Mouse (Mus musculus) liver, postnatal 0 days (tissue): Measurements from ENCODE around the gene Acsl1. TPM values are rescaled to one million over a fixed set of nuclear protein-coding genes. Genes with fewer than 3 reads are reported as not detected.

ENCODE experiments used
- ATAC-seq: fragments of 200-750 bp; cut with Nextera tagmentation; 2 replicates; pipeline ENCODE4 v1.8.0; 2017; ENCODE audit warnings: mild to moderate bottlenecking, moderate library complexity
- DNase-seq: peaks from one replicate; pipeline ENCODE4 v3.0.0-alpha.2; 2016
- H3K27ac ChIP-seq: fragments of 300-500 bp; sonication (generic); 2 replicates; pipeline ENCODE4 v1.5.1; 2014; ENCODE audit warnings: antibody characterized with exemption, moderate library complexity, mild to moderate bottlenecking, low read depth
- H3K27me3 ChIP-seq: fragments of 300-500 bp; sonication (generic); 2 replicates; pipeline ENCODE4 v1.6.1; 2014; ENCODE audit warnings: low read length, control low read depth, mixed read lengths; ENCODE audit not compliant: insufficient read depth
- H3K36me3 ChIP-seq: fragments of 300-500 bp; sonication (generic); replicated peaks from 2 replicates; pipeline ENCODE4 v1.6.1; 2014; ENCODE audit warnings: mild to moderate bottlenecking, control low read depth, low read length, moderate library complexity, mixed read lengths; ENCODE audit not compliant: insufficient read depth
- H3K4me1 ChIP-seq: fragments of 300-500 bp; sonication (generic); 2 replicates; pipeline ENCODE4 v1.6.1; 2014; ENCODE audit warnings: antibody characterized with exemption, mild to moderate bottlenecking, control low read depth; ENCODE audit not compliant: insufficient read depth
- H3K4me2 ChIP-seq: fragments of 300-500 bp; sonication (generic); 2 replicates; pipeline ENCODE4 v1.6.1; 2014; ENCODE audit warnings: low read depth, mild to moderate bottlenecking, low read length, moderate library complexity, mixed read lengths
- H3K4me3 ChIP-seq: fragments of 300-500 bp; sonication (generic); 2 replicates; pipeline ENCODE4 v1.5.1; 2014; ENCODE audit warnings: low read depth, low read length
- H3K9ac ChIP-seq: fragments of 300-500 bp; sonication (generic); replicated peaks from 2 replicates; pipeline ENCODE4 v1.6.1; 2014; ENCODE audit warnings: mild to moderate bottlenecking, moderate library complexity
- H3K9me3 ChIP-seq: fragments of 300-500 bp; sonication (generic); 2 replicates; pipeline ENCODE4 v1.6.1; 2016; ENCODE audit warnings: mild to moderate bottlenecking, control low read depth, low read length, mixed read lengths
- CTCF ChIP-seq: sonication (generic); IDR thresholded peaks from 2 replicates; pipeline ENCODE4 v1.5.1; 2016; ENCODE audit warnings: antibody characterized with exemption, low read depth
- EP300 ChIP-seq: IDR thresholded peaks from 2 replicates; pipeline ENCODE4 v1.6.1; 2016; ENCODE audit warnings: antibody characterized with exemption, low read depth, mild to moderate bottlenecking
- WGBS: fragments of 180-500 bp; shearing (Covaris S2); extraction: QIAGEN DNeasy Blood & Tissue Kit; methylation state at CpG from one replicate; pipeline ENCODE4 v1.1.7; 2014; ENCODE audit not compliant: insufficient replicate concordance; 5-methylcytosine and 5-hydroxymethylcytosine counted together
- polyA plus RNA-seq: library from polyadenylated mRNA; unstranded; fragments of >200 nt; fragmentation: Nextera tagmentation; extraction: Ambion mirVana; gene quantifications from 2 replicates; pipeline ENCODE4 v1.2.1, GENCODE M21; 2015

Acsl1 gene
- polyA plus RNA-seq, 1 experiment from 2014 or later = 466 TPM

GRCm38 (mm10) chr8:46585576-46585975 is 114.7 kb downstream of the Acsl1 start:
- H3K9me3 ChIP-seq = no peaks in the 10 kb centered on the region
- peaks cover 22% of the 10 kb centered on the region for H3K36me3 ChIP-seq
- TF ChIP-seq CTCF (no peak), EP300 (no peak)
- H3K9ac ChIP-seq = no peak overlapping the region
- no peak for DNase-seq
- H3K27ac ChIP-seq = no peak overlapping the region
- H3K4me2 ChIP-seq = no peak overlapping the region
- no peak overlapping the region for H3K4me3 ChIP-seq
- no peaks in the 10 kb centered on the region for H3K27me3 ChIP-seq
- no peak for ATAC-seq
- WGBS = 78% methylated on average over 3 of the region's 3 CpGs
- no peaks in the 10 kb centered on the region for H3K4me1 ChIP-seq

Other genes starting within 250 kb of the Acsl1 start
- not detected in 2 replicates for gene Helt, start 176.4 kb upstream of the Acsl1 start, polyA plus RNA-seq
- 8.2 and 9.7 TPM in 2 replicates for gene Cenpu, start 81.0 kb downstream of the Acsl1 start, polyA plus RNA-seq
- 4.2 and 4.5 TPM in 2 replicates for gene Primpol, start 146.2 kb downstream of the Acsl1 start, polyA plus RNA-seq
- gene Casp3, start 146.3 kb downstream of the Acsl1 start, polyA plus RNA-seq = 19.0 and 20.7 TPM in 2 replicates